Mouse (Mus musculus) limb, embryonic 15.5 days (tissue): ENCODE data around the gene Mtfr1l. TPM values are rescaled to one million over a fixed set of nuclear protein-coding genes. Genes with fewer than 3 reads are reported as not detected.

Source experiments
- ATAC-seq: fragments of 200-750 bp; cut with Nextera tagmentation; 2 replicates; pipeline ENCODE4 v1.8.0; 2017; ENCODE audit warnings: low read depth, moderate TSS enrichment; ENCODE audit not compliant: insufficient number of reproducible peaks, low FRiP score, low TSS enrichment
- H3K27ac ChIP-seq: fragments of 300-500 bp; sonication (generic); 2 replicates; pipeline ENCODE4 v1.5.1; 2015; ENCODE audit warnings: moderate library complexity, mild to moderate bottlenecking, inconsistent platforms
- H3K27me3 ChIP-seq: fragments of 300-500 bp; sonication (generic); 2 replicates; pipeline ENCODE4 v1.6.1; 2015; ENCODE audit warnings: inconsistent platforms
- H3K36me3 ChIP-seq: fragments of 300-500 bp; sonication (generic); 2 replicates; pipeline ENCODE4 v1.6.1; 2015; ENCODE audit warnings: inconsistent platforms
- H3K4me1 ChIP-seq: fragments of 300-500 bp; sonication (generic); 2 replicates; pipeline ENCODE4 v1.6.1; 2015; ENCODE audit warnings: inconsistent platforms
- H3K4me2 ChIP-seq: fragments of 300-500 bp; sonication (generic); 2 replicates; pipeline ENCODE4 v1.6.1; 2015; ENCODE audit warnings: mild to moderate bottlenecking, inconsistent platforms
- H3K4me3 ChIP-seq: fragments of 300-500 bp; sonication (generic); 2 replicates; pipeline ENCODE4 v1.5.1; 2015; ENCODE audit warnings: mild to moderate bottlenecking, inconsistent platforms
- H3K9ac ChIP-seq: fragments of 300-500 bp; sonication (generic); 2 replicates; pipeline ENCODE4 v1.6.1; 2015; ENCODE audit warnings: inconsistent platforms
- H3K9me3 ChIP-seq: fragments of 300-500 bp; sonication (generic); 2 replicates; pipeline ENCODE4 v1.6.1; 2016; ENCODE audit warnings: inconsistent platforms
- WGBS: fragments of 180-500 bp; shearing (Covaris S2); methylation state at CpG from one replicate; pipeline ENCODE4 v1.1.7; 2015; 5-methylcytosine and 5-hydroxymethylcytosine counted together
- microRNA-seq: library from miRNA; unstranded; fragments of <30 nt; microRNA quantifications from one replicate; pipeline ENCODE4, GENCODE M21; 2016
- polyA plus RNA-seq: library from polyadenylated mRNA; unstranded; fragments of >200 nt; fragmentation: Nextera tagmentation; extraction: Ambion mirVana; gene quantifications from 2 replicates; pipeline ENCODE4 v1.2.1, GENCODE M21; 2015

The Mtfr1l gene
- polyA plus RNA-seq, 1 experiment from 2014 or later = 105 TPM

- Histone ChIP-seq H3K9ac (no peak overlapping the region), H3K4me3 (no peak overlapping the region), H3K4me2 (no peak overlapping the region), H3K9me3 (no peaks in the 10 kb centered on the region), H3K36me3 (no peaks in the 10 kb centered on the region), H3K27me3 (0 out of 2 replicates have a peak, but pooled peaks cover 3% of the 10 kb centered on the region), H3K4me1 (0 out of 2 replicates have a peak, but pooled peaks cover 2% of the 10 kb centered on the region), H3K27ac (no peak overlapping the region)
- ATAC-seq = no peak
- WGBS = 62% methylated on average over 6 of the region's 6 CpGs
Measured at GRCm38 (mm10) chr4:134483078-134483688, 52.0 kb downstream of the Mtfr1l start.

DNA sequence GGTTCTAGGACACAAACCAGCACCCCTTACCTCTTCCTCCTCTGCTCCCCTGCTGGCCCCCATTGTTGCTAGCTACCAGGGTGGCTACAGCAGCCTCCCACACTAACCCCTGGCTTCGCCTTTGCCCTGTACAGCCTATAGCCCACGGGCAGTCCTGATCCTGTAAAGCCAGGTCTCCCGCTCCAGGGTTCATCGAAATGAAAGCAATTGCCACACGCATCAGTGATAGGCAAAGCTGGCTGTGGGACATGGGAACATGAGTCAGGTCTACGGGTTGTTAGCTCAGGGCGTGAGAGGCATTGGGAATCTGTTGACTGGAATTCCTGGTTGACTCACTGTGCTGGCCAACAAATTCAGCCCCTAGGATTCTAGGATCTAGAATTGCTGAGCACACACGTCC is 52.7 kb downstream of the Mtfr1l start:
- Histone ChIP-seq H3K36me3 (no peaks in the 10 kb centered on the region), H3K4me1 (peaks cover 6% of the 10 kb centered on the region; the same call in 1 of the 2 replicates), H3K4me3 (no peak overlapping the region), H3K4me2 (no peak overlapping the region), H3K27me3 (0 out of 2 replicates have a peak, but pooled peaks cover 3% of the 10 kb centered on the region), H3K9ac (no peak overlapping the region), H3K27ac (no peak overlapping the region), H3K9me3 (no peaks in the 10 kb centered on the region)
- ATAC-seq = no peak
- WGBS = 77% methylated on average over 8 of the region's 8 CpGs

DNA sequence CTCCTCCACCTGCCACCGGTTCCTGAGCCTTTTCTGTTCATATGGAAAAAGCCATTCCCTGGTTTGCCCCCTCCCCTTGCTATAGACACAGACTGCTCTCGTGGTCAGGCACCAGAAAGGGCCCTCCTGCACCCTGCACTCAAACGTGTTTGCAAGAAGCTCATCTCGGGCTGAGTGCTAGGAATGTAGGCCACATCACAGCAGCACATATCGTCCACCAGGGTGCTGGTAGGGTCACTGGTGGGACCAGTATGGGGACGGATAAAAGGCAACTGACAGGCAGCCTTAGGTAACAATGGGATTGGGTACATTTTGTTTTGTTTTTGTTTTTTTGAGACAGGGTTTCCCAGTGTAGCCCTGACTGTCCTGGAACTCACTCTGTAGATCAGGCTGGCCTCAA is 53.9 kb downstream of the Mtfr1l start:
- WGBS = 70% methylated on average over 6 of the region's 6 CpGs
- Histone ChIP-seq H3K9ac (no peak overlapping the region), H3K4me2 (no peak overlapping the region), H3K27me3 (0 out of 2 replicates have a peak, but pooled peaks cover 3% of the 10 kb centered on the region), H3K9me3 (no peaks in the 10 kb centered on the region), H3K36me3 (peaks cover 10% of the 10 kb centered on the region), H3K4me3 (no peak overlapping the region), H3K27ac (no peak overlapping the region), H3K4me1 (peaks cover 6% of the 10 kb centered on the region; the same call in 1 of the 2 replicates)
- no peak for ATAC-seq

GRCm38 (mm10) chr4:134480864-134481263 is 54.3 kb downstream of the Mtfr1l start:
- Histone ChIP-seq H3K4me2 (no peak overlapping the region), H3K9me3 (no peaks in the 10 kb centered on the region), H3K27ac (no peak overlapping the region), H3K4me1 (peaks cover 6% of the 10 kb centered on the region; the same call in 1 of the 2 replicates), H3K4me3 (no peak overlapping the region), H3K9ac (no peak overlapping the region), H3K36me3 (peaks cover 14% of the 10 kb centered on the region), H3K27me3 (0 out of 2 replicates have a peak, but pooled peaks cover 3% of the 10 kb centered on the region)
- WGBS = 18% methylated on average over 6 of the region's 6 CpGs
- no peak for ATAC-seq

DNA sequence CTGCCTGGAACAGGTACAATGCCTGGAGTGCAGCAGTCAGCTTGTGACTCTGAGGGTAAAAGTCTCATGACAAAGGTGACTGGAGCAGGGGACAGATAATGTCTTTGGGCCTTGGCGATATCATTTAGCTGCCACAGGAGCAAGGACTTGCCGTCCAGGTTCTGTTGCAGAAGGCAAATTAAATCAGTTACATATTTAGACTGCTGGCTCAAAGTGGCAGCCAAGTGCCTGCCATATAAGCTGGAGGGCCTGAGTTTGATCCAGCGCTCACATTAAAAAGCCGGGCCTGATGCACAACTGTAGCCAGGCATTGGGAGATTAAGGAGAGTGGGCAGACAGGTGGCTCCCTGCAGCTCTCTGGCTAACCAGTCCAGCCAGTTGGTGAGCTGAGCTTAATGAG is 55.3 kb downstream of the Mtfr1l start:
- no peak overlapping the region for H3K27ac ChIP-seq
- no peak overlapping the region for H3K4me2 ChIP-seq
- peaks cover 6% of the 10 kb centered on the region; the same call in 1 of the 2 replicates for H3K4me1 ChIP-seq
- no peak overlapping the region for H3K9ac ChIP-seq
- peaks cover 24% of the 10 kb centered on the region for H3K36me3 ChIP-seq
- no peak for ATAC-seq
- no peaks in the 10 kb centered on the region for H3K9me3 ChIP-seq
- 0 out of 2 replicates have a peak, but pooled peaks cover 3% of the 10 kb centered on the region for H3K27me3 ChIP-seq
- 80% methylated on average over 4 of the region's 4 CpGs for WGBS
- H3K4me3 ChIP-seq = no peak overlapping the region

DNA sequence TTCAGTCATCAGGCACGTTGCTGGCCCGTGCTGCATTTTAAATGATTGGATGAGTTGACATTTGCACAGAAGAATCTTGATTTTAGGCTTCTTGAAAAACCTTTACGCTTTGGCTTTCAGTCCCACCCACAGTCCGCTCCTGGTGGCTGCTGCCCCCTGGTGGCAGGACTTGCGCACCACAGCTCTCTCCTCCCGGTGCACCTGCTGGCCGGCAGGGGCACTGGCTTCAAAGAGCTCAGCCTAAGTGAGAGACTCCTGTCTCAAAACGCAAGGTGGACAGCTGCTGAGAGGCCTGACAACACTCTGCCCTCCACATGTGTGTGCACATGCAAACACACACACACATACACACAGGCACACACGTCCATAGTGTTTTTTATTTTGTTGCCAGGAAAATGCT is 57.2 kb downstream of the Mtfr1l start:
- no peaks in the 10 kb centered on the region for H3K9me3 ChIP-seq
- H3K27ac ChIP-seq = no peak overlapping the region
- 0 out of 2 replicates have a peak, but pooled peaks cover 3% of the 10 kb centered on the region for H3K27me3 ChIP-seq
- H3K9ac ChIP-seq = no peak overlapping the region; the same call in 1 of the 2 replicates
- no peak overlapping the region for H3K4me3 ChIP-seq
- H3K36me3 ChIP-seq = peaks cover 38% of the 10 kb centered on the region
- H3K4me2 ChIP-seq = no peak overlapping the region
- 5% methylated on average over 9 of the region's 9 CpGs for WGBS
- peaks cover 8% of the 10 kb centered on the region; the same call in 1 of the 2 replicates for H3K4me1 ChIP-seq
- ATAC-seq = 0 out of 2 replicates have a peak, but pooled peaks have one; percentile 46

- no peak overlapping the region for H3K4me3 ChIP-seq
- H3K4me2 ChIP-seq = no peak overlapping the region
- no peak for ATAC-seq
- H3K9ac ChIP-seq = no peak overlapping the region
- peak overlapping the region; percentile 43; the same call in 1 of the 2 replicates for H3K27ac ChIP-seq
- 82% methylated on average over 8 of the region's 8 CpGs for WGBS
- no peaks in the 10 kb centered on the region for H3K9me3 ChIP-seq
- peaks cover 8% of the 10 kb centered on the region; the same call in 1 of the 2 replicates for H3K4me1 ChIP-seq
- H3K27me3 ChIP-seq = no peaks in the 10 kb centered on the region
- peaks cover 49% of the 10 kb centered on the region for H3K36me3 ChIP-seq
Measured at GRCm38 (mm10) chr4:134476899-134477298, 58.3 kb downstream of the Mtfr1l start.

Small RNA genes within 50 kb of the gene (microRNA-seq; reads per million reads assigned to microRNA genes)
- gene Mir6403 = not detected

Other genes with a start within 250 kb of the Mtfr1l start
- gene Pdik1l, start 247.5 kb downstream of the Mtfr1l start, polyA plus RNA-seq = 19.7 and 20.2 TPM in 2 replicates
- gene Trim63, start 220.3 kb downstream of the Mtfr1l start, polyA plus RNA-seq = 3.2 and 8.0 TPM in 2 replicates
- gene Slc30a2, start 192.2 kb downstream of the Mtfr1l start, polyA plus RNA-seq = 1.3 and 2.6 TPM in 2 replicates
- gene Extl1, start 151.5 kb downstream of the Mtfr1l start, polyA plus RNA-seq = 6.4 and 7.8 TPM in 2 replicates
- 20.7 and 20.8 TPM in 2 replicates for gene Pafah2, start 139.1 kb downstream of the Mtfr1l start, polyA plus RNA-seq
- gene Stmn1, start 67.1 kb downstream of the Mtfr1l start, polyA plus RNA-seq = 1,227 and 1,246 TPM in 2 replicates
- gene Paqr7, start 38.7 kb downstream of the Mtfr1l start, polyA plus RNA-seq = 6.1 and 6.3 TPM in 2 replicates
- gene Aunip, start 24.4 kb downstream of the Mtfr1l start, polyA plus RNA-seq = 8.9 and 12.1 TPM in 2 replicates
- 17.2 and 21.9 TPM in 2 replicates for gene Selenon, start 16.8 kb upstream of the Mtfr1l start, polyA plus RNA-seq
- 4.7 and 5.6 TPM in 2 replicates for gene Man1c1, start 168.9 kb upstream of the Mtfr1l start, polyA plus RNA-seq
- gene Ldlrap1, start 232.6 kb upstream of the Mtfr1l start, polyA plus RNA-seq = 31.8 and 33.9 TPM in 2 replicates